Mouse (Mus musculus): ENCODE results near the gene Smndc1. TPM values are rescaled to one million over a fixed set of nuclear protein-coding genes. Genes with fewer than 3 reads are reported as not detected.

Gene Smndc1
- 46.7 and 53.1 TPM in 2 replicates for polyA plus RNA-seq (2016; fragmentation: Nextera tagmentation; extraction: Ambion mirVana)

DNA sequence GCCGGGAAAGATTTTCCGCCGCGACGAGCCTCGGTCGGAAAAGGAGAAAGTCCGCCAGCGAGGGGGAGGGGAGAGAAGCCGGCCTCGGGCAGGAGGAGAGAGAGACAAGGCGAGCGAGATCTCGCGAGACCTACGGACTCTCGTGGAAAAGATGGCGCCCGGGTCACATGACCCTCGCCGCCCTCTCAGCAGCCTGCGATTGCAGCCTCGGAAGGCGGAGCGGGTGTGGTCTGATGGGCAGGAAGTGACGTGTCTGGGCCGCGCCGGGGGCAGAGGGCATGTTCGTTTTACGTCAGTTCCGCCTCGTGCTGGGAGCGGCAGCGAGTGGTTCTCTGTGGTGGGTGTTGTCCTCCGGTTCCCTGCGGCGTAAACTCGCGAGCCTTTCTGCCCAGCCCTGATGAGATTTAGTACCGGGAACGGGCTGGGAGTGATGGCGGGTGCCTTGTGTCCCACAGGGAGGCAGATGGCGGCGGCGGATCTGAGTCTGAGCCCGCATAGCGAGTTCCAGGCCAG is at the start of gene Smndc1:
Smndc1 (minus strand) TSS at position 84 of the 513 bp plus-strand sequence.
- Histone ChIP-seq H3K4me3 (replicated peaks) (peak within 1 kb of the TSS; percentile 98), H3K36me3 (peaks cover 33% of the 10 kb centered on the region), H3K4me2 (peak within 1 kb of the TSS; percentile 76), H3K4me1 (replicated peaks) (peaks cover 11% of the 10 kb centered on the region), H3K9me3 (no peaks in the 10 kb centered on the region), H3K27ac (peak within 1 kb of the TSS; percentile 99), H3K9ac (replicated peaks) (peak within 1 kb of the TSS; percentile 98), H3K27me3 (no peaks in the 10 kb centered on the region)
- under 1% methylated on average over 48 of the region's 48 CpGs for WGBS
- peak; percentile 98 for ATAC-seq (ENCODE audit: insufficient number of reproducible peaks, insufficient read depth, low FRiP score, low TSS enrichment, low read depth)

DNA sequence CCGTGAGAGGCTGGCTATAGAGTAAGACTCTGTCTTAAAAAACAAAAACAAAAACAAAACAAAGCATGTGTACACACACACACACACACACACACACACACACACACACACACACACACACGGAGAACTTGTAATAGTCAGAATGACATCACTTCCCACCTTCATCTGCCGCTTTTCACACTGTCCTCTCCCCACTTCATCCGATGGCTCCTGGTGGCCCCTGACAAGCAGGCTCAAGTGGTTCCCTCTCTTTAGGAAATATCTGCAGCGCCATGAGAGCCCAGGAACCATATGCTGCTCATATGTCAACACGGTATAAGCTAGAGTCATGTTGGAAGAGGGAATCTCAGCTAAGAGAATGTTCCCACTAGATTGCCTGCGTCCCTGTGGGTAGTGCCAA is 49.0 kb upstream of the Smndc1 start:
- ATAC-seq (ENCODE audit: insufficient number of reproducible peaks, insufficient read depth, low FRiP score, low TSS enrichment, low read depth), result no peak
- Histone ChIP-seq H3K4me1 (replicated peaks) (peaks cover 7% of the 10 kb centered on the region; the same call in 1 of the 2 replicates), H3K36me3 (no peaks in the 10 kb centered on the region), H3K4me3 (replicated peaks) (no peak overlapping the region), H3K27me3 (peaks cover 3% of the 10 kb centered on the region; the same call in 1 of the 2 replicates), H3K9ac (replicated peaks) (no peak overlapping the region), H3K27ac (no peak overlapping the region), H3K9me3 (no peaks in the 10 kb centered on the region), H3K4me2 (no peak overlapping the region)
- 80% methylated on average over 7 of the region's 7 CpGs for WGBS

DNA sequence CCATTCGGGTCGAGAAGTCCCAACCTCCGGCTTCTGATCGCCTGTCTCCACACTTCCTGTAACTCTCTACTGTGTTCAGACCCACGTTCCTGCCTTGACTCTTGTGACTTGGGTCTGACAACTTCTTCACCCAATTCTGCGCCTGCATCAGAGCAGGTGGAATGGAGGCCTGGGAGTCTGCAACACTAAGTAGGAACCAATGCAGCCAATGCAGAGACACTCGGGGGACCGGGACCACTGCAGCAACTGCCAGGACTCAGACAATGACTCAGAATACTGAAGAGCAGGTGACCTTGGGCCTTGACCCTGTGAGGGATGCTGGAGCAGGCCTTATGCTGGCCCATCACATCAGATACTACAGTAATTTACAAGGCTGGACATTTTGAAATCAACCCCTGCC is 47.6 kb upstream of the Smndc1 start:
- 0 out of 2 replicates have a peak, but pooled peaks cover 5% of the 10 kb centered on the region for H3K4me1 ChIP-seq (replicated peaks)
- peaks cover 3% of the 10 kb centered on the region; the same call in 1 of the 2 replicates for H3K27me3 ChIP-seq
- H3K9ac ChIP-seq (replicated peaks), result no peak overlapping the region
- no peaks in the 10 kb centered on the region for H3K36me3 ChIP-seq
- no peak for ATAC-seq (ENCODE audit: insufficient number of reproducible peaks, insufficient read depth, low FRiP score, low TSS enrichment, low read depth)
- H3K9me3 ChIP-seq, result no peaks in the 10 kb centered on the region
- WGBS, result 93% methylated on average over 8 of the region's 8 CpGs
- no peak overlapping the region for H3K4me3 ChIP-seq (replicated peaks)
- no peak overlapping the region for H3K4me2 ChIP-seq
- H3K27ac ChIP-seq, result no peak overlapping the region

DNA sequence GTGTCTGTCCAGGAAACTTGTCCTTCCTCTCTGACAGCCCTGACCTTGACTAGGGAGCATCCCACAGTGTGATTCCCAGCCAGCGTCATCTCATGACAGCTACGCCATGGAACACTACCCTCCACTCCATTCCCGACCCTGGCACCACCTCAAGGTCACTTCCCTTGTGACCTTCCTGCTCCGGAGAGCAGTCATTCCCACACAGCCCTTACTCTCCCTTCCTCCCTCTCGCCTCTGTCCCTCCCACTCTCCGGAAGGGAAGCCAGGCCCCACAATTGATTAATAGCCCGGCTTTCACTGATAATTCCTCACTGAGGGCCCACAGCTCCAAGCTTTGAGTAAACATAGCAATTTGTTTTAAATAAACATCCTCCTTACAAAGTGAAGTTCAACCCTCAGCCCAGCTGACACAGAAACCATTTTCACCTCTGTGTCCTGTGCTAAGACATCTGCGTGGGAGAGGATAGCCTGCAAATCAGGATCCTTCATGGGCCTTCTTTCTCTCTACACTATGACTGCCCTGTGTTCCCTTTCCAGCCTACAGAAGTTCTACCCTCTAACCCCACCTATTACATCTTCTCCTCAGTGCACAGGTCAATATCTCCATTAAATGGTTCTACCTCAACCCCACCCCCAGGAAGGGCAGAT is 47.1 kb upstream of the Smndc1 start:
- Histone ChIP-seq H3K9me3 (no peaks in the 10 kb centered on the region), H3K4me1 (replicated peaks) (0 out of 2 replicates have a peak, but pooled peaks cover 5% of the 10 kb centered on the region), H3K27me3 (peaks cover 3% of the 10 kb centered on the region; the same call in 1 of the 2 replicates), H3K27ac (no peak overlapping the region), H3K36me3 (no peaks in the 10 kb centered on the region), H3K4me2 (no peak overlapping the region), H3K4me3 (replicated peaks) (no peak overlapping the region), H3K9ac (replicated peaks) (no peak overlapping the region)
- WGBS, result 35% methylated on average over 8 of the region's 8 CpGs
- ATAC-seq (ENCODE audit: insufficient number of reproducible peaks, insufficient read depth, low FRiP score, low TSS enrichment, low read depth), result no peak

DNA sequence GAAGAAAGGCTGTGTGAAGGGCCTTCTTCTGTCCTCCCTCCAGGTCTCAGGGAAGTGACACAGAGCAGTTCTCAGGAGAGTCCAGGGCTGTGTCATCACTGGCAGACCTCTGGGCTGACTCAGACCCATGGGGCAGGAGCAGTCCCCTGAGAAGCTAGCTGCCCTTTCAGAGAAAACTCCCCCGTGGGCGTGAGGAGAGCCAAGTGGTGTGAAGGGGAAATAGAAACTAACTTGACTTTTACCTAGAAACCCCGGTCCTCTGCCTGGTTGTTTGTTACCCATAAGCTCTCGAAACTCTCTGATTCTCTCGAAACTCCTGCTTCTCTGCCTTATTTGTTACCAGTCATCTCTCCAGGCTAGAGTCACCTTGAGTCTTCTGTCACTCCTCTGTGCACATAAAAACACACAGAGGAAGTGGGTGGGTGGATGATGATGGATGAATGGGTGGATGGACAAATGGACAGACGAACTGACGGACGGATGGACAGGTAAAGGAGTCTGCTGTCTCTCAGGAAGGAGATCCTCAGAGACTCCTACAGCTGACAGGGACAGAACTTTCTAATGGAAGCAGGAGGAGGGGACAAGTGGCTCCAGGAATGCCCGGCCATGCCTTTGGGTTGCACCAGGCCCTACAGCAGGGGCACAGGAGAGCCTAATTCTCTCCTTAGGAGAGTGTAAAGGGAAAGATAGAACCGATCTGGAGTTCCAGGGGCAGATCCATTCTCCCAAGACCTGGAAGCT is 43.7 kb upstream of the Smndc1 start:
- H3K36me3 ChIP-seq, result no peaks in the 10 kb centered on the region
- H3K27ac ChIP-seq, result no peak overlapping the region
- H3K4me3 ChIP-seq (replicated peaks), result no peak overlapping the region
- no peak overlapping the region for H3K4me2 ChIP-seq
- no peaks in the 10 kb centered on the region for H3K9me3 ChIP-seq
- no peak overlapping the region for H3K9ac ChIP-seq (replicated peaks)
- WGBS, result 71% methylated on average over 10 of the region's 10 CpGs
- H3K4me1 ChIP-seq (replicated peaks), result no peaks in the 10 kb centered on the region
- H3K27me3 ChIP-seq, result no peaks in the 10 kb centered on the region
- ATAC-seq (ENCODE audit: insufficient number of reproducible peaks, insufficient read depth, low FRiP score, low TSS enrichment, low read depth), result no peak

DNA sequence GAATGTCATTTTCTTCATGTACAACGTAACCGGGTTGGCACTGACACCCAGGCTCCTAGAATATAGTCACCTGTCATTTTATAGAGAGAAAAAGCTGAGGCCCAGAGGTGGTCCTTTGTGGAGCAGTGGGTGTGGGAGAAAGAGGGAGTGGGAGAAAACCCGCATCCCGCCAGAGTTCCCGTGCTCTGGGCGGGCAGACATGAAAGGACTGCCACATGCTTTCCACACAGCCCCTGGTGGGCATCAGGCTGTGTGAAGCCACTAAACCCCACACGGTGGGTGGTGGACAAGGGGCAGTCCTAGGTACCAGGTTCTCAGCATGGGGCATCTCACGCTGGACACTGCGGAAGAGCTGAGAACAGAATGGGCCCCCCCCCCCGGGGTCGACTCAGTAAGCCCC is 40.6 kb upstream of the Smndc1 start:
- peaks cover 8% of the 10 kb centered on the region; the same call in 1 of the 2 replicates for H3K4me1 ChIP-seq (replicated peaks)
- 87% methylated on average over 11 of the region's 11 CpGs for WGBS
- no peaks in the 10 kb centered on the region for H3K36me3 ChIP-seq
- no peak overlapping the region for H3K9ac ChIP-seq (replicated peaks)
- H3K4me2 ChIP-seq, result no peak overlapping the region
- H3K9me3 ChIP-seq, result no peaks in the 10 kb centered on the region
- no peak overlapping the region for H3K4me3 ChIP-seq (replicated peaks)
- H3K27ac ChIP-seq, result no peak overlapping the region
- 0 out of 2 replicates have a peak, but pooled peaks have one; percentile 22 for ATAC-seq (ENCODE audit: insufficient number of reproducible peaks, insufficient read depth, low FRiP score, low TSS enrichment, low read depth)
- H3K27me3 ChIP-seq, result no peaks in the 10 kb centered on the region

DNA sequence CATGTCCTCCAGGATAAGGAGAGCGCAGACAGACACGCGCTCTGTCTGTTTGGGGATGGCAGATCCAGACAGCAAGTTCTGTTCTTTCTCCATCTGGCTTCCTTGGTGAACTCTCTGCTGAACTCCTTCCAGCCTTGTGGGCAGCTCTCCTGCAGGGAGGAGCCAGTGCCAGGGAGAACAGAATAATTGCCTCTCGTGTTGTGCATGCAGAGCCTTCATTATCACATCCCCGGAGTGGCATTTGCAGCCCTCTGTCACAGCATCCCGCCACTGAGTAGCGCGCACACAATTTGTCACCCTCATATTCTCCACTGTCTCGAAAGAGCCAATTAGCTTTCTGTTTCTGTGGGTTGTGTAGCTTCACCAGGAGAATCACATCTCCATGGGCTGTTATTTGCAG is 40.0 kb upstream of the Smndc1 start:
- H3K27me3 ChIP-seq, result no peaks in the 10 kb centered on the region
- no peak overlapping the region for H3K4me2 ChIP-seq
- H3K27ac ChIP-seq, result no peak overlapping the region
- no peak for ATAC-seq (ENCODE audit: insufficient number of reproducible peaks, insufficient read depth, low FRiP score, low TSS enrichment, low read depth)
- 74% methylated on average over 9 of the region's 9 CpGs for WGBS
- H3K9ac ChIP-seq (replicated peaks), result no peak overlapping the region
- H3K9me3 ChIP-seq, result no peaks in the 10 kb centered on the region
- H3K4me1 ChIP-seq (replicated peaks), result peaks cover 8% of the 10 kb centered on the region; the same call in 1 of the 2 replicates
- no peaks in the 10 kb centered on the region for H3K36me3 ChIP-seq
- no peak overlapping the region for H3K4me3 ChIP-seq (replicated peaks)

DNA sequence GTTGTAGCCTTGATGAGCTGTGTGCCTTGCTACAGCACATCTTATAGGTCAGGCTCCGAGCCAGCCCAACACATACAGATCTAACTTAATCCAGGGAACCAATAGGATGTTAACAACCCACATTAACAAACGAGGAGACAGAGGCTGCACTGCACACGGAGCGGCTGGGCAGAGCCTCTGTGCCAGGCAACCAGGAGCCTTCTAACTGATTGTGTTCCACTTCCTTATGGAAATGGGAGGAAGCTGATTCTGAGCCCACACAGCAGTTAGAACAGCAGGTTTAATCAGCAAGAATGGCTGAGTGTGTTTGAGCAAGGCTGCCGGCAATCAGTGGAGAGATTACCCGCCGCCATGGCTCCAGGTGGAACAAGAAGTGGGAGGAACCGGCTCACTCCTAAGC is 37.4 kb upstream of the Smndc1 start:
- H3K27ac ChIP-seq, result no peak overlapping the region
- H3K9ac ChIP-seq (replicated peaks), result no peak overlapping the region
- ATAC-seq (ENCODE audit: insufficient number of reproducible peaks, insufficient read depth, low FRiP score, low TSS enrichment, low read depth), result no peak
- no peaks in the 10 kb centered on the region for H3K36me3 ChIP-seq
- peaks cover 24% of the 10 kb centered on the region for H3K4me1 ChIP-seq (replicated peaks)
- no peak overlapping the region for H3K4me3 ChIP-seq (replicated peaks)
- 51% methylated on average over 8 of the region's 8 CpGs for WGBS
- H3K27me3 ChIP-seq, result no peaks in the 10 kb centered on the region
- H3K9me3 ChIP-seq, result no peaks in the 10 kb centered on the region
- no peak overlapping the region for H3K4me2 ChIP-seq

DNA sequence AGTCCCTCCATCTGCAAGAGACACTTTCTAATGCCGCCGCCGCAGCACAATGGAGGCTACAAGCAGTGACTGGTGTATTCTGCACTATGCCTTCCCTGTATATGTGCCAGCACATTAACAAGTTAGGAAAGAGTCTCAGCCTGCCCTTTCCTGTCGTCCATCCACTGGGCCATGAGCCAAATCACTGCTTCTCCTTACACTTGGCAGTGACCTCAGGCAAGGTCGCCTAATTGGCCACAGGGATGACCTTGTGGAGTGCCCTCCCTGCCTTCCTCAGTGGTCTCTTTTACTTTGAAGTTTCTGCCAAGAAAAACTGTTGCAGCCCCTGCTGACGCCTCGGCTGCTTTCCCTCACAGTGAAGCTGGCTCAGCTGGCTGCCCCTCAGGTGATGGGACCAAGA is 37.0 kb upstream of the Smndc1 start:
- H3K9ac ChIP-seq (replicated peaks), result no peak overlapping the region
- no peak for ATAC-seq (ENCODE audit: insufficient number of reproducible peaks, insufficient read depth, low FRiP score, low TSS enrichment, low read depth)
- WGBS, result 48% methylated on average over 7 of the region's 7 CpGs
- no peaks in the 10 kb centered on the region for H3K27me3 ChIP-seq
- no peaks in the 10 kb centered on the region for H3K36me3 ChIP-seq
- no peak overlapping the region for H3K27ac ChIP-seq
- peaks cover 24% of the 10 kb centered on the region for H3K4me1 ChIP-seq (replicated peaks)
- H3K4me2 ChIP-seq, result no peak overlapping the region
- no peak overlapping the region for H3K4me3 ChIP-seq (replicated peaks)
- no peaks in the 10 kb centered on the region for H3K9me3 ChIP-seq

DNA sequence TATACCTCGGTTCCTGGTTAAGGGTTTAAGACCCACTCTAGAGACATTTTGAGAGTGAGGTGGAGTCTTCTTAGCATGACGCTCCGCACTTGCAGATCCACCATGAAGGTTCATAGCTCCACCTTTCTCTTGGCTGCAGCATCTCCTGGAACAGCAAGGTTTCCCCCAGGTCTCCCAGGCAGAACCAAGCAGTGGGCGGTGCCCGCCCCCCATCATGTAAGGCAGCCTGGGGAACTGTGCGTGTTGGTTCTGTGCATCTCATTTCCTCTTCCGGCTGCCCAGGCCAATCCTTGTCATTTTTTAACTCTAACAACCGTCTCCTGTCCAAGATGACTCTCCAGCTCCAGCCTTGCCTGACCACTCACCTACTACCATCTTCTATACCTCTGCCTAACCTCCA is 35.4 kb upstream of the Smndc1 start:
- Histone ChIP-seq H3K27ac (no peak overlapping the region), H3K36me3 (no peaks in the 10 kb centered on the region), H3K9ac (replicated peaks) (no peak overlapping the region), H3K4me1 (replicated peaks) (peaks cover 31% of the 10 kb centered on the region), H3K9me3 (no peaks in the 10 kb centered on the region), H3K4me3 (replicated peaks) (no peak overlapping the region), H3K27me3 (no peaks in the 10 kb centered on the region), H3K4me2 (no peak overlapping the region)
- ATAC-seq (ENCODE audit: insufficient number of reproducible peaks, insufficient read depth, low FRiP score, low TSS enrichment, low read depth), result no peak
- WGBS, result 88% methylated on average over 8 of the region's 8 CpGs

DNA sequence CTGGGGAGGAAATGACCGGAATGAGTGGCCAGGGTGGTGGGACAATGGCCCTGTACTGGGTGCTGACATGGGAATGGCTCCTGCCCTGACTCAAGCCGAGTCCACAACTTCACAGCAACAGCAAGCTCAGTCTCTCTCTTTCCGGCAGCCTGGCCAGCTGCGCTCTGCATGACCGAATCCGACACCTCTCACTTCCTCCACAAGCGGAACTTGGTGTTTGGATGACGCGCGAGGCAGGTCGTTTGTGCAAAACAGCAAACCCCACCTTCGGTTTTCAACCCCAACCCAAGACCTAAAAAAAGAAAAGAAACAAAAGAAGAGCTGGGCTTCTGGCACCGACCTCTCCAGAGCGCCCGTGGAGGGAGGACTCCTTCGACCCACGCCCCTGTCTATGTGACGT is 34.3 kb upstream of the Smndc1 start:
- 51% methylated on average over 18 of the region's 18 CpGs for WGBS
- Histone ChIP-seq H3K4me1 (replicated peaks) (peaks cover 36% of the 10 kb centered on the region), H3K9me3 (no peaks in the 10 kb centered on the region), H3K4me2 (peak overlapping the region; percentile 13), H3K27ac (no peak overlapping the region; the same call in 1 of the 2 replicates), H3K36me3 (no peaks in the 10 kb centered on the region), H3K4me3 (replicated peaks) (no peak overlapping the region), H3K27me3 (no peaks in the 10 kb centered on the region), H3K9ac (replicated peaks) (peak overlapping the region; percentile 47; the same call in 1 of the 2 replicates)
- ATAC-seq (ENCODE audit: insufficient number of reproducible peaks, insufficient read depth, low FRiP score, low TSS enrichment, low read depth), result no peak
